Mouse (Mus musculus) cerebellum, postnatal 36 days (tissue): ENCODE measurements at regions not wholly inside any gene's neighbourhood (a gene's known extent, or its start where the extent isn't known, plus 50 kb on each side); places are given as distances from the start of the nearest gene placed in this dataset.

Experiments
- DNase-seq, 2 experiments: peaks; one replicate each; pipeline ENCODE4 v3.0.0; 2021 to 2022; ENCODE audit warnings: mixed read lengths in 2 of 2

DNA sequence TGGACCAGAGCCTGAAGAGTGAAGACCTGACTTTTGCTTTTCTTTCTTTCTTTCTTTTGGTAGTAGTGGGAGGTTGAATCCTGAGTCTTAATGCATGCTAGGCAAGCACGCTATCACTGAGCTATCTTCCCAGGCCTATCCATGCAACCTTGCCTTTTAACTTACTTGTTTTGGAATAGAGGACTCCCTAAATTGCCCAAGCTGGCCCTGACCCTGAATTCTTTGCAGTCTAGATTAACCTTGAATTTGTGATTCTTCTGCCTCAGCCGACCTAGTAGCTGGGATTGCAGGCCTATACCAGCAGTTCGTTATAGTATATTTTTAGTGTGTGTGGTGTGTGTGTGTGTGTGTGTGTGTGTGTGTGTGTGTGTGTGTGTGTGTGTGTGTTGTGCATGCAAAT lies 183.1 kb downstream of the Gm12728 start:
- DNase-seq, result no peak

DNA sequence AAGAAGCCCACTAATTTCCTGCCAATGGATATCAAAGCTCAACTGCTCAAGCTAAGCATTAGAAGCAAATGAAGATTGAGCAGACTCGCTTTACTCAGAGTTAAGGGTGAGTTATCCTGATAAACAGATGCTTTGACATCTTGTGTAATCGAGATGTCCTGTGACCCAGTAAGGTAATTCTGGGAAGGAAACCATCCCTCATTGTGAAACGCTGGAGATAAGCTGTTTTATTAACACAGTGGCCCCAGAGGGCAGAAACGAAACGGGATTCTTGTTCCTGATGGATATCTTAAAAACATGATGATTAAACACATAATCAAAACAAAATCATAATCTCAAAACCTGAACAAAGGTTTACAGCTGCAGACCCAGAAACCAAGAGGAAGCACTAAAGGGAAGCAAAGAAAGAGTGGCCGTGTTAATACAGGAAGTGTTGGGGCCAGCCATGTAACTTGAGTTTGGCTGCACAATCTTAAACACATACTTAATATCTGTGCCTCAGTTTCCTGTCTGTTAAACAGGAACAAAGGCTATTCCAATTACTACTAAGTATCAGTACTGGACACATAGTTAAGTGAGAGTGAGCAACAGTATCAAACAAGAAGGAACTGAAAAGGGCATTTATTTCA lies 184.2 kb downstream of the Gm12728 start:
- DNase-seq, result no peak

DNA sequence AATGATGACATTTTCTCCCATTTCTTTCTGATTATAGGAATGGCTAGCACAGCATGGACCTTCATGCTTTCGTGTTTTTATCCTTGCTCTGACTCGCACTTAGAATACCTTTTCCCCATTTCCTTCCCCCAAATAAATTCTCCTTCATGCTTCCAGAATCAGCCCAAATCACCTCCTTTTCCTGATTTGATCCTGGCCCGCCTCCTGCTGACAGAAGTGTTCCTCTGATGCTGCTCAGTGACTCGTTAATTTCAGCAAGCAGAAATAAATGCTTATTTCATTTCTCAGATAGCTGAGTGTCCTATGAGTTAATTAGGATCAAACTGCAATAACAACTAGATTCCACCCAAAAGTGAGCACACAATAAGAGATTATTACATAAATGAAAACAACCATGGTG lies 185.3 kb downstream of the Gm12728 start:
- no peak for DNase-seq

DNA sequence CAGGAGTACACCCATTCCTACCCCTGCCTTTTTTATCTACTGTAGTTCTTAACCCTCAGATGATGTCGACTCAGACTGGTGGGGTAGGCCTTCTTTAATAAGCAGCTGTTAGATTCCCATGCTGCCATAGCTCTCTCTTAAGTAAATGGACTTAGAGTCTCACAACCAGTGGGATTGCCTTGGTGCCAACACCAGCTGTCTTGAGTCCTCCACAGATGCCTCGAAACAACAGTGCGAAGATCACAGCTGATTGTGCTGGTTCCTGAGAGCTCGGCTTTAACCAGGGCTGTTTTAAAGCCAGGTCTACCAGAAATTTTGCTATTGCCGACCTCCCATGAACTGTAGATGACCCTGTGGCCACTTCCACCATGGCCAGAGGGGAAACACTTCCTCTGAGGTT lies 189.4 kb downstream of the Gm12728 start:
- DNase-seq, result no peak

DNA sequence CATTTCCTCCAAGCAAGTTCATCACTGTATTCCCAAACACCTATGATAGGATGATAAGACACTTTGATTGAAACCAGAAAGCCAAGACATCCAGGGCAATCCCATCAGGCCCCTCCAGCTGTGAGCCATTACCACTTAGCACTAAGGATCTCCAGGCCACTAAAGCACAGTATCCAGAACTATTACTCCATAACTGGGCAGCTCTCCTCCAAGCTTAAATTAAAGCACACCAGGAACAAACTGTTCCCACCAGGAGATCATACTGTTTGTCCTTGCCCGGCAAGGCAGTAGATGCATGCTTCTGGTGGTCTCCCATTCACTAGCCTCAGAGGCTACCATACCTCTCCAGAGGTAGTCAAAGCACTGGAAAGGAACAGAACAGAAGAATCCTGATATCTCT lies 193.3 kb downstream of the Gm12728 start:
- no peak for DNase-seq

DNA sequence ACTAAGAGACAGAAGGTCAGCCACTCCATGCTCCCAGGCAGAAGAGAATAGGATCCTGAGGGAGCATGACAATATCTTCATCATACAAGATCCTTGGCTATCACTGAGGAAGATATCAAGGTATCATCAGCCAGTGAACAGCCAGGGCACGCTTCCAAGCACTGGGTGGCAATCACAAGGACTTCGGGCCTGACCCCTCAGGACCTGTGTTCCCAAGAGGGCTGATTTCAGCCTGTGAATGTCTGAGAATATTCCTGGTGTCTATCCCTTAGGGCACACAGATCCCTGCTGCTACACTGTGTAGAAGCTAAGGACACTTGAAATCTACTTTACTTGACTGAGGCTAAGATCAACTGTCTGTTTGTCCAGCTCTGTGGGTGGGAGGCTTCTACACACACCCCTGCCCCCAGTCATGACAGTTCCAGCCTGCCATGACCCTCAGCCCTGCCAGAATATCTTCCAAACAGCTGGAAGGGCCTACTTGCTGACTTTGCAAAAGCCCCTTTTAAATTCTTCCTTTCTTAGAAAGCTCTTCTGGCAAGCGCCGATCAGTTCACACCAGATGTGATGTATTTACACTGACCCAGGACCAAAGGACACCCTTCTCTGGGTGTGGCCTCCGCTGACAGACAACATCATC lies 198.4 kb downstream of the Gm12728 start:
- no peak for DNase-seq

DNA sequence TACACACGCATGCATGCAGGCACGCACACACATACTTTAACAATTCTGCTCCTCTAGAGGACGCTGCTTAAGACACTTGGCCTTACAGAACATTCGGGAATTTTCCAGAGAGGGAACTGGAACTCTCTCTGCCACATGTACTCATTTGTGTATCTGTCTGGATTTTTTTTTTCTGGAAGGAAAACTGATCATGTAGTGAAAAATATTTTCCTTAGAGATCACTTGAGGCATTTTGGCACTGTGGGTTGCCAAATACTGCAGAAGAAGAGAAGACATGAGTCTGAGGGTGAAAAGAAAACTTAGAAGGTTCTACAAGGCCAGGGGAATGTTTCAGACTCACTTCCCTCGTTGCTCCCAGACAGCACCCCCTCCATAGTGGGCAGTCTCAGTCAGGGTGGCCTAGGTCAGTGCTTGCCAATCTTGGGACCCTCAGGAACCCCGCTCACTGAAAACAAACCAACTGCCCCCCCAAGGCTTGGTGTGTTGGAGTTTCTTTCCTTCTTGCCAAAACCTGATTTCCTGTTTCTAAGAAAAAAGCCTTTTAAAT lies 203.0 kb downstream of the Gm12728 start:
- DNase-seq, result no peak

DNA sequence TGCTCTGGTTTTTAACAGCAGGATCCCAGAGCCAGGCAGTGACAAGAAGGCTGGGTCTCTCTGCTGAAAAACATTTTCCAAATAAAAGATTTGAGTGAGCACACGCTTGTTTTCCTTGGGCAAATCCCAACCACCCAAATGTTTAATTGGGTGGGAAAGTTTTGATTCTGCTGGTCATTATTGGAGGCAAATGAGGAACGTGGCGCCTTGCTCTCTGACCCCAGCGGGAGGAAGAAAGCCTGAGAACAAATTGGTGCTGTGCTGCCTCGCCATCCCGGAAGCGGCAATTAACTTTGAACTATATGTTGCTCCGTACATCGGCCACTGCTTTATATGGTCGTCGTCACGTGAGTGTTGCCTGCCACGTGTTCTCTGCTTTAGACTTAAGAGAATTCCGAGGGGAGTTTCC lies 204.7 kb downstream of the Gm12728 start:
- DNase-seq, result no peak

DNA sequence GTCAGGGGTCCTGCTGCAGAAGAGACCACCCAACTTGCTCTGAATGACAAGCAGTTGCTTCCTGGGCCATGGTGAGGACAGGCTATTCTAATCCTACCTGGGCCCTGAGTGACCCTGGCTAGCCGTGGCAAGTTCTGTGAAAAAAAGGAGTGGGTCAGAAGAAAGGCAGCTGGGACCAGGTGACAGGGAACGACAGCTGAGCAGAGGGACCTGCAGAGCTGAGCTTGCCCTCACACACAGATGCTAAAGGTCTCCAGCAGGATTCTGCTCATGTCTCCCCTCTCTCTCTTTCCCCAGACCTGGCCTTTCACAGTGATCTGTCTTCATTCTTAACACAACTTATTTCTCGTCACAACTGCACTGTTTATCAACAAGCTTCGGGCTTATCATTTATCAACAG lies 206.4 kb downstream of the Gm12728 start:
- no peak for DNase-seq

DNA sequence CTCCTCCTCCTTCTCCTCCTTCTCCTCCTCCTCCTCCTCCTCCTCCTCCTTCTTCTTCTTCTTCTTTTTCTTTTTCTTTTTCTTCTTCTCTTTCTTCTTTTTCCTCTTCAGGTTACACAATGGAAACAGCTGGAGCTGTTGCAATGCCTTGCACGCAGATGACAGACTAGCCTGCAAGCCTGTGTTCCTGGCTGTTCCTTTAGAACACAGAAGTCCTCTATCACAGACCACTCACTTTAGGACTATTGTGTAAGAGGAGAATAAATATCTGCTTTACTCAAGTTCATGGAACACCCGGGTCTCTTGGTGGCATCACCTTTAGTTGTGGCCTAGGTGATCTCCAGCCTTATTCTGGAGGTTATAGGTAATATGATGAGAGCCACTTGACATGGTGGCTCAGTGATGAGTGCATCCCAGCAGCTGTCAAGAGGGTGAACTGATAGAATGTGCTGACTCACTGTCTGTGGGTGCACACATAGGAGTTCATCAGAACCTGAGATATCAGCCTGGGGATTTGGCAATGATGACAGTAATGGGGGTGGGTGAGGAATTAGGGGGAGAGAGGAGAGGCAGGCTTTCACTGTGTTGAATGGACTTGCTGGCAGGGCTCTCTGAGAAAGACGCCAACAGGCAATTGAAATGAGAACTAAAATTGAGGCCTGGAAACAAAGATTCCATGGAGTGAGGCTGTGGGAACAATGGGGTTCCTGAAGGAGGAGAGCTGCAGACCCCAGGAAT lies 207.4 kb downstream of the Gm12728 start:
- DNase-seq, result no peak

DNA sequence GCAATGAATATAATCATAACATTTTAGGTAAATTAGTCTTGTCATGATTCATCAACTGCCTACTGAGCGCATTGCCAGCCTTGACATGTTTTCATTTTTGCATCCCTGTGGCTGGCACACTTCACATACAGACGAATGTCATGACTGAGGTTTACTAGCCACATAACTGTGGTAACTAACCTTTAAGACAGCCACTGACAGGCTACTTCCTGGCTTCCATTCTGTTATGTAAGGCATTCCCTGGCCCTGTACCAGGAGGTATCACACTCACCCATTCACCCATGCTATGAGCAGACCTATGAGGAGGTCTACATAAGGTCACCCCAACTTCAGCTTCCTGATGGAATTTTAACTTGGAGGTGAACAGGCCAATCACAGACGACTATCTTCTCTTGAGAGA lies 212.8 kb downstream of the Gm12728 start:
- DNase-seq, result no peak

DNA sequence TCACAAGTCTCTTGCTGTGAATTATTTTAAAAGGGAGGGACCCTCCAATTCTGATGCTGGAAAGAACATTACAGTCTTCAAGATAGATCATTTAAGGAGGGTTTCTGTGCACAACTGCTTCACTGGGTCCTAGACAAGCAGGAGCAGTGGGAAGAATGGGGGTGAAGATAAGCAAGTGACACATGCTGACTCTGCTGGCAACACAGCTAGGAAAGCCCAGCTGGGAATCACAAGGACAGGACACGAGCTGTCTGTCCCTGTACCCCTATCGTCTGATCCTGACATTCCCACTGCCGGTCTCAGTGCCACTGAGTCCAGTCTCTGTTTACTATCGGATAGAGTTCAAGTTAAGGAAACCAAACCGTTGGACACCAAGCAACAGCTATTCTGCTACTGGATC lies 216.3 kb downstream of the Gm12728 start:
- DNase-seq, result no peak

DNA sequence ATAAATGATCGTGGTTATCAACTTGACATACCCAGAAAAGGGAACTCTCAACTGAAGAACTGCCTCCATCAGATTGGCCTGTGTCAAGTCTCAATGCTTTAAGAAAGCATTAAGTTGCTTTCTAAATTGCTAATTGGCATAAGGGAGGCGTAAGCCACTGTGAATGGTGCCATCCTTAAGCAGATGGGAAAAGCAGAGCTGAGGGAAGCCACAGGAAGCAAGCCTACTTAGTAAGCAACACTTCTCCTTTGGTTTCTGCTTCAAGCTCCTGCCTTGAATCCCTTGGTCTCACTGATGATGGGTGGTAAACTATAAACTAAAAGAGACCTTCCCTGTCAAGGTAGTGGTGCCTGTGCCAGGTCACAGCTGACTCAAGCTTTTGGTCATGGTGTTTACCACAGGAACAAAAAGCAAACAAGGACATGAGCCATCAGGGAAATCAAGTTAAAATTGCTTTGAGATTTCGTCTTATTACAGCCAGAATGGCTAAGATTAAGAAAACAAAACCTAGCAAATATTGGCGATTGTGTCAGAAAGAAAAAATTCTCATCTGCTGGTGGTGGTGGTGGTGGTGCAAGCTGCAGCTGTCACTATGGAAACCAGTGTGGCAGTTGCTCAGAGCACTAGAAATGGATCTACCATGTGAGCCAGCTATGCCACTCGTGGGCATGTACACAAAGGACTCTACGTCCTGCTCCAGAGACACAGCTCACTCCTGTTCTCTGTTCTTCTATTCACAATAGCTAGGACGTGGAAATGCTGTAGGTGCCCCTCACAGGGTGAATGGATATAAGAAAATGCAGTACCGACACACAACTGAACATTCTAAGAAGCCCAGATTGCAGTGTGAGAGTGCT lies 217.9 kb downstream of the Gm12728 start:
- DNase-seq, result no peak

DNA sequence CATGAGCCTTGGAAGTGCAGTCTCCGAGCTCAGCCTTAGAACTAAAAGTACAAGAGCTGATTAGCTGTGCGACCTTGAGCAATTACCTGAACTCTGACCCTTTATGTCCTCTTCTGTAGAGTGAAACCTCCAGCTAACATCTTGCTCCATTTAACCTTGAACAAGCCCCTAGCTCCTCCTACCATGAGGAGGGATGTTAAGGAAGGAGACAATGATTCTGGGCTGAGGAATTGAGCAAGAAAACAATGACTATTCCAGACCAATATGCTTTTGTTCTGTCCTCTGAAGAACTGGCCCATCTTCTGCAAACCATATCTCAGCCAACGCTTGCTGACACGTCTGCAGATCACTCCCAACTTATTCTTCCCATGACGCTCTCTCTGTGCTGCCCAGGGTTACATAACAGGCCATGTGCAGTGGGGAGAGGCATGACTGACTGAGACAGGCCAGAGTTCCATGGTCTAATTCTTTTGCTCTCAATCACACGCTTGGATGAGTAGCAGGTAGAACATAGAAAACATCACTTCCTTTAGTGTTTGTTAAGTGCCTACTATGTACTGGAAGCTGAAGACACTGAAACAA lies 227.5 kb downstream of the Gm12728 start:
- DNase-seq, result no peak

DNA sequence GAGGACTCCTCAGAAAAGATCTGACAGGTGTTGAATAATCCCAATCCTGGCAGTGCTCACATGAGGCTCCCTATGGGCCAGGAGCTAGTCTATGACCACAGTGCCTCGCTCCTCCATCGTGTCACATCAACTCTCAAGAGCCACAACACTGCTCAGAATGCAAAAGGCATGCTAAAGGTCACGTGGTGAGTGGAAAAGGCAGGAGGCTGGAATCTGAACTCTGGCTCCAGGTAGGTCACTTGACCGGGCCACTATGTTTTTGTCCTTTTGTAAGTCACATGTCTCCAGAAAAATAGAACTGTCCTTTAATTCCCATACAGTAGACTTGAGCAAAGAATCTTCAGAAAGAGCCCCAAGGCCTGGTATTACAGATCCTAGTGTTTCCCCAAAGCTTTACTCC lies 229.3 kb downstream of the Gm12728 start:
- DNase-seq, result no peak

DNA sequence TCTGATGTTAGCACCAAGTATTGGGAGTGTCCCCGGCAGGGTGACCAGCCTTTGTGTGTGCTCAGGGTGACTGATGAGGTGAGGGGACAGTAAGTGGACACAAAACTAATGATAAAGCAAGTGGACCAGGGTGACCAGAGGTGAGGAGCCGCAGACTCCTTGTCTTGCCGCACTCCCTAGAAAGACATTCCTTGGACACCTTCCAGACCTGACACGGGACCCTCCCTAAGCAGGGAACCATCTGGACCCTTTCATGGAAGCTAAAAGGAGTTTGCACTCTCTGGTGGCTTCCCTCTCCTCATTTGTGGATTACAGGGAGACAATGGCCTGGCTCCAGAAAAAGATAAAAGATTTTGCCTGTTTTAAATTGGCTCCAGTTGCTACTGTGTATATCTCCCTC lies 230.7 kb downstream of the Gm12728 start:
- no peak for DNase-seq

DNA sequence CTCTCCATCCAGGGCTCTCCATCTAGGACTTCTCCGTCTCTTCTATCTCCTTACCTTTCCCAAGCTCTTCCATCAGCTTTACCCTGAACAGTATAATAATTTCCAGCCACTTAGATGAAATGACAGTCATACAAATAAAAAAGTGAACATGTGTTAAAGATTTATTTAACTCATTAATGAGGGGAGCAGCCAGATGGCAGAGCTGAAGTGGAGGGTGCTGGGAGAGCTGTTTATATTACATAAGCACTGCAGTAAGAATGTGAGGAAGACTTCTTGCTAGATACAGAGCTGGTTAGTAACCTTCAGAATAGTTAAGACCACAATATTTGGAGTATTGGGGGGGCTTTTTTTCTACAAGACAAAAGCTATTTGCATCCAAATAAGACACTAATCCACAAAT lies 234.9 kb downstream of the Gm12728 start:
- no peak for DNase-seq

DNA sequence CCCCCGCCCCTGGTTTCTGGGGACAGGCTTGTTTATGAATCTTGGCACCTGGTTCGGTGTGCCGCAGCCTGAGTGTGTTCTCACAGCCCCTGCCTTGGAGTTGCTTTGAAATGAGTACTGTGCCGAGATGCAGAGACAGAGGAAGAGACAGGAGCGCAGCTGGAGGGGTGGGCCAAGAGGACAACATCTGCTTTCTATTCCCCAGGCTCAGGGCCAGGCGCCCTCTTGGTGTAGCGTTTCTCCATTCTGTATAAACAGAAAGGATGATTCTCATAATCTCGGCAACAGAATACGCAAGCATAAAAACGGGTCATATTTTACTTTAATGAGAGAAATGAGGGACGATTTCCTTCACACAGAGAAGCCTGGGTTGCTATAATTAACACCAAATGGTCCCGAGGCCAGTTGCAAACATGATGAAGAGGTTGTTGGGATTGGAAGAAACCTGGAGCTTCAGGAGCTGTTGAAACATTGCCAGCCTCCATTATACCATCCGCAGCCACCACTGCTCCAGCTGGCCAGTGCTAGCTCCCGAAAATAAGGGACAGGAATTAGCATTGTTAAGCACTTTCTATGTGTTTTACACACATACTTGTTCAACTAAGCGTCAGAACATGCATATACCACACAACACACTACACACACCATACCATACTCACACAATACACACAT lies 236.4 kb downstream of the Gm12728 start:
- no peak for DNase-seq

DNA sequence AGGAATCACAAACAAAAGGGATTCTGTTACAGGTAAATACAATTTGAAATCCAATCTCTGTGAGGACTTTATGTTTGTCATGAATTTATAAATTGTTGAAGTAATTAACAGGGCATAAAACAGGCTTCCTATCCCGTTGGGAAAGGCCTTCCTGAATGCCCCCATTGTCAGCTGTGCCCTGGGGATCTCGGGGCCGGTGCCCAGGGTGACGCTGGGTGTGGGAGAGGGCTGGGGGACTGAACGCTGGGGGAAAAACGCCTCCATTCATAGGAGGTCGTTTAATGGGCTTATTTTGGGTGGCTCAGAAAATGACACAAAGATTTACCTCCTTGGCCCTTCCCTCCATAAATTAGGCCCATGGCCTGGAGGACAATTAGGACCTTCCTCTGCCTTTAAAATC lies 250.7 kb downstream of the Gm12728 start:
- no peak for DNase-seq

DNA sequence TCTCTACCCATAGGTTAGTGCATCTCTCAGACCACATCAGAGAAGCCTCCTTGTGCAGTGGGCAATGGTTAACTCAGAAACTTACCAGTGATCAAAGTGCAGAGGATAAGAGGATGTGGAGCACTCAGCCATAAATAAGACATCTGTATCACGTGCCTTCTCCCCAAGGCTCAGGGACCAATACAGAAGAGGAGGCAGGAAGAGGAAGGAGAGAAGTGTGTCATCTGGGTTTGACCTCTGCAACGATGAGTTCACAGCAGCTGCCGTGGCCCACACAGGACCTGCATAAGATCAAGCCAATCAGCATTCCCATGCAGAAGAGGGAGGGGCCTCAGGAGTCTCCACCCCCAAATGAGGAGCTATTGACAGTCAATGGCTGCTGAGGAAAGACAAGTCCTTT lies 252.8 kb downstream of the Gm12728 start:
- no peak for DNase-seq

DNA sequence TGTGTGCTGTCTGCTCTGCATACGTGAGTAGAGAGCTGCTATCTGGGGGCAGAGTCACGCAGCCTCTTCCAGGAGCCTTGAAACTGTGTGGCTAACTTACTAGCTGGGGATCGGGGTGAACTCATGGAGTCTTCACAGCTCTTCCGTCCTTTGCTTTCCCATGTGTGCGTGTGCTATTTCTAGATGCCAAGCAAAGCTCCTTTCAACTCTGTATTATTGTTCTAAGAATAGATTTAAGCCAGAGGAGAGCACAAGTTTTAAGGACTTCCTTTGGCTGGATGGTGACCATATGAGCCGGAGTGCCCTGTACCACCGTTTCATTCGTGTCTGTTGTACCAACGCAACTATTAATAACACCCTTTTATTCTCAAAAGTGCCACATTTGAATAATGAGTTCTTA lies 254.0 kb downstream of the Gm12728 start:
- DNase-seq, result no peak

DNA sequence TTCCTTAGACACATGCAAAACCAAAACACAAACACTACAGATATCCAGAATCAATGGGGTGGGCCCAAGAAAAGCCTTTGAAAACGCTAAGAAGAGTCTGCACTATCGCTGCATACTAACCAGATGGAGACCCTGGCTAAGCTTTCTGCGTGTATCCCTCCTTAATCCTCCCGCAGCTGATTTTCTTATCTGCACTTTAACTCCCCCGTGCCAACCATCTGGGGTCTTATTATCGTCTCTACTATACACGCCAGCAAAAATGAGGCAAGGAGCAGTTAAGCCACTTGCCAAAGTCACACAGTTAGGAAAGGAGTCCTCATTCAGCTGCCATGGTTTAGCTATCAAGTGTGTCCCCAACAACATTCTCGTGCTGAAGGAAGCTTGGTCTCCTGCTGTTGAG lies 258.4 kb downstream of the Gm12728 start:
- no peak for DNase-seq
